ENCODE assay signal across 7 mouse cellular contexts in the genomic region with DNA sequence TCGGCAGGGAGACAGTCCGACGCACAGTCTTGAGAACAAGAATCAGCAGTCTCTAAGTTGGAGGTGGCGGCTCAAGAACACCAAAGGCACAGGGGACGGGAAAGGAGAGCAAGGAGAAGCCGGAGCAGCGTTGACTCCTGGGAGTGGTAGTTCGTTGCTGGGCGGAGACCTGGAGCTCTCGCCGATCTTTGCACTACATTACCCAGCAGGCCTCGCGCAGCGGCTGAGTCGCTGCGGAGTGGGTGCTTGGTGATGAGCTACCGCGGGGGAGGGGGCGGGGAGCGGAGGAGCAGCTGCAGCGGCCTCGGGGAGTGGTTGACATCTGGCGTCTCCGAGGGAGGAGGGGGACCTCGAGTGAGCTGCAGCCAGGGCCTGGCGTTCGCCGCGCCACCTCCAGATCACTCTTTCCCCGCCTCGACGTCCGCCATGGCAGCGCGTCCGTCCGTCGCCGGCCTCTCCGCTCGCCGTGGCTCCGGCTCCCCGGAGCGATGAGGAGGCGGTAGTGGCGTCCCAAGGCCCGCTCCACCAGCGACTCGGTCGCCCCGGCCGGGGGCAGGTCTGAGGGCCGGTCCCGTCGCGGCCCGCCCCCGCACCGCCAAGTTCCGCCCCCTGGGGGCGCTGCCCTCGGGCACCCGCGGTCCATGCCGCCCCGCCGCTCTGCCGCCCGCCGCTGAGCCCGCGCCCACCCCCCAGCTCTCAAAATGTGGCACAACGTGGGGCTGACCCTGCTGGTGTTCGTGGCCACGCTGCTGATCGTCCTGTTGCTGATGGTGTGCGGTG. TPM values are rescaled to one million over a fixed set of nuclear protein-coding genes. Genes with fewer than 3 reads are reported as not detected.
DNase-seq lines count a peak whose midpoint lies in the region; ATAC-seq lines count a peak whose summit lies in the region.

A gene (plus strand): TSS at position 307 of the 780 bp plus-strand sequence.

- no peaks in the 10 kb centered on the region for H3K27me3 ChIP-seq in intestine, embryonic 15.5 days (replicated peaks)
- H3K27me3 ChIP-seq in midbrain, embryonic 10.5 days (ENCODE audit: low read depth, poor library complexity, severe bottlenecking), result no peaks in the 10 kb centered on the region

- H3K36me3 ChIP-seq in intestine, embryonic 15.5 days, result no peaks in the 10 kb centered on the region
- no peaks in the 10 kb centered on the region for H3K36me3 ChIP-seq in midbrain, embryonic 10.5 days

- ATAC-seq in intestine, embryonic 15.5 days, result peak; percentile 96

- H3K4me3 ChIP-seq in intestine, embryonic 15.5 days (replicated peaks), result peak within 1 kb of the TSS; percentile 80
- H3K4me3 ChIP-seq in midbrain, embryonic 10.5 days, result peak within 1 kb of the TSS; percentile 82

- peak within 1 kb of the TSS; percentile 77 for H3K4me2 ChIP-seq in intestine, embryonic 15.5 days (replicated peaks)

- no peaks in the 10 kb centered on the region for H3K9me3 ChIP-seq in intestine, embryonic 15.5 days
- H3K9me3 ChIP-seq in midbrain, embryonic 10.5 days (replicated peaks), result no peaks in the 10 kb centered on the region

- DNase-seq in adrenal gland, adult 2 months, result peak; percentile 95
- DNase-seq in embryo, embryonic 11.5 days (ENCODE audit: low read depth, low spot score), result peak; percentile 96
- DNase-seq in gastrocnemius, postnatal 36 days, result peak; percentile 88 to 89
- DNase-seq in left cerebral cortex, postnatal 25 days (ENCODE audit: low spot score in 2 of 2), result peak; percentile 93 to 99
- DNase-seq in midbrain, embryonic 10.5 days (ENCODE audit: low spot score), result peak; percentile 96
- peak; percentile 89 for DNase-seq in right cerebral cortex, postnatal 4 days

- intact Hi-C loops in gastrocnemius, postnatal 36 days (cut with DNase I), result loop anchor here (10.0 kb wide), 1 partner anchor 235 kb away; a partner anchor contains a TSS
- intact Hi-C loops in left cerebral cortex, postnatal 25 days (cut with DNase I), result no loop called here

- peak within 1 kb of the TSS; percentile 91 for H3K27ac ChIP-seq in intestine, embryonic 15.5 days
- peak within 1 kb of the TSS; percentile 94 for H3K27ac ChIP-seq in midbrain, embryonic 10.5 days (replicated peaks)

- H3K4me1 ChIP-seq in intestine, embryonic 15.5 days (replicated peaks), result peaks cover 7% of the 10 kb centered on the region; the same call in 1 of the 2 replicates
- peaks cover 19% of the 10 kb centered on the region for H3K4me1 ChIP-seq in midbrain, embryonic 10.5 days

- WGBS in intestine, embryonic 15.5 days, result 1% methylated on average over 78 of the region's 78 CpGs
- under 1% methylated on average over 76 of the region's 78 CpGs for WGBS in midbrain, embryonic 10.5 days

- H3K9ac ChIP-seq in intestine, embryonic 15.5 days, result peak within 1 kb of the TSS; percentile 81

RNA-seq across cellular contexts. Expression of the gene that starts here (rescaled TPM):
- total RNA-seq in adrenal gland, adult 2 months (2021), result 10 to 100 TPM in 1 of 2 experiments, 1 to 10 TPM in 1; 9.7 to 11.0 TPM
- polyA plus RNA-seq in adrenal gland, adult 2 months (2012; rRNA removed), result 6.2 and 8.1 TPM in 2 replicates
- total RNA-seq in gastrocnemius, postnatal 36 days (2021), result 10 to 100 TPM; 36.6 to 37.9 TPM
- 11.0 and 11.8 TPM in 2 replicates for polyA plus RNA-seq in intestine, embryonic 15.5 days (2015; fragmentation: Nextera tagmentation; extraction: Ambion mirVana)
- 100 to 1,000 TPM; 178 to 186 TPM for total RNA-seq in left cerebral cortex, postnatal 25 days (2021)
- 9.9 and 10.9 TPM in 2 replicates for polyA plus RNA-seq in midbrain, embryonic 10.5 days (2016; fragmentation: Nextera tagmentation; extraction: Ambion mirVana)

Comparison
In these comparisons a context has a peak if more than half of its experiments do, and no peak if none do; other contexts are left out.
1. Peak in every context shown above with its lines: DNase-seq, ATAC-seq, H3K4me3 ChIP-seq and H3K27ac ChIP-seq.
2. RNA of the gene that starts here (total RNA-seq): 178 to 186 TPM in left cerebral cortex, postnatal 25 days; 36.6 to 37.9 TPM in gastrocnemius, postnatal 36 days and 9.7 to 11.0 TPM in adrenal gland, adult 2 months; every median in the first group is over 4 times any median in the second.